Mouse (Mus musculus) MEL (cell line): ENCODE data around the gene Perp. TPM values are rescaled to one million over a fixed set of nuclear protein-coding genes. Genes with fewer than 3 reads are reported as not detected.

Experiments used
- DNase-seq: peaks from one replicate; pipeline ENCODE4 v3.0.0; 2011; ENCODE audit warnings: low read depth, low spot score
- H3K27ac ChIP-seq: 2 replicates; pipeline ENCODE4 v1.5.1; 2012; ENCODE audit warnings: low read depth, mild to moderate bottlenecking, control low read depth, low read length, moderate library complexity; ENCODE audit not compliant: control insufficient read depth
- H3K27me3 ChIP-seq, 2 experiments: fragments of 150-350 bp in 1 of 2; sonication (generic) in 1 of 2; 2 replicates each; pipeline ENCODE4 v1.6.1; 2012; ENCODE audit warnings: low read length in 2 of 2, mild to moderate bottlenecking in 2 of 2, improper control_type of control experiment in 1 of 2, moderate library complexity in 1 of 2; ENCODE audit not compliant: insufficient read depth in 2 of 2, control insufficient read depth in 1 of 2
- H3K36me3 ChIP-seq, 2 experiments: 2 replicates each; pipeline ENCODE4 v1.6.1; 2012 to 2014; ENCODE audit warnings: low read length in 2 of 2, improper control_type of control experiment in 1 of 2, inconsistent platforms in 1 of 2, mild to moderate bottlenecking in 1 of 2; ENCODE audit not compliant: insufficient read depth in 2 of 2, control insufficient read depth in 1 of 2
- H3K4me1 ChIP-seq, 2 experiments: fragments of 150-350 bp in 1 of 2; sonication (generic) in 1 of 2; 2 replicates each; pipeline ENCODE4 v1.6.1; 2012; ENCODE audit warnings: low read length in 2 of 2, improper control_type of control experiment in 1 of 2, mild to moderate bottlenecking in 1 of 2; ENCODE audit not compliant: insufficient read depth in 2 of 2, control insufficient read depth in 1 of 2
- H3K4me3 ChIP-seq, 2 experiments: fragments of 150-350 bp in 1 of 2; sonication (generic) in 1 of 2; 2 replicates each; pipeline ENCODE4 v1.5.1; 2012; ENCODE audit warnings: low read depth in 2 of 2, low read length in 2 of 2, mild to moderate bottlenecking in 2 of 2, moderate library complexity in 2 of 2, control low read depth in 1 of 2, improper control_type of control experiment in 1 of 2; ENCODE audit not compliant: control insufficient read depth in 1 of 2, insufficient read depth in 1 of 2
- H3K79me2 ChIP-seq: 2 replicates; pipeline ENCODE4 v1.6.1; 2012; ENCODE audit warnings: mild to moderate bottlenecking, low read length, moderate library complexity; ENCODE audit not compliant: control insufficient read depth, poor library complexity, insufficient read depth
- H3K9ac ChIP-seq: 2 replicates; pipeline ENCODE4 v1.6.1; 2012; ENCODE audit warnings: low read depth, mild to moderate bottlenecking, control low read depth, low read length, moderate library complexity; ENCODE audit not compliant: control insufficient read depth, poor library complexity, severe bottlenecking
- H3K9me3 ChIP-seq: fragments of 150-350 bp; sonication (generic); replicated peaks from 2 replicates; pipeline ENCODE4 v1.6.1; 2012; ENCODE audit warnings: mild to moderate bottlenecking, low read length, improper control_type of control experiment, moderate library complexity; ENCODE audit not compliant: insufficient read depth
- BHLHE40 ChIP-seq: IDR thresholded peaks from 2 replicates; pipeline ENCODE4 v1.6.1; 2012; ENCODE audit warnings: low read depth, mild to moderate bottlenecking, inconsistent platforms, low read length, improper control_type of control experiment, borderline replicate concordance
- CHD1 ChIP-seq: IDR thresholded peaks from 2 replicates; pipeline ENCODE4 v1.6.1; 2012; ENCODE audit warnings: low read depth, mild to moderate bottlenecking, inconsistent platforms, low read length, improper control_type of control experiment
- ETS1 ChIP-seq: IDR thresholded peaks from 2 replicates; pipeline ENCODE4 v1.6.1; 2012; ENCODE audit warnings: low read depth, mild to moderate bottlenecking, inconsistent platforms, low read length, improper control_type of control experiment, moderate library complexity
- GABPA ChIP-seq: IDR thresholded peaks from 2 replicates; pipeline ENCODE4 v1.6.1; 2012; ENCODE audit warnings: low read depth, mild to moderate bottlenecking, inconsistent platforms, low read length, improper control_type of control experiment, moderate library complexity
- HCFC1 ChIP-seq: IDR thresholded peaks from 2 replicates; pipeline ENCODE4 v1.6.1; 2012; ENCODE audit warnings: low read depth, mild to moderate bottlenecking, inconsistent platforms, low read length, improper control_type of control experiment, moderate library complexity
- MAFK ChIP-seq: IDR thresholded peaks from 2 replicates; pipeline ENCODE4 v1.6.1; 2011; ENCODE audit warnings: low read depth, mild to moderate bottlenecking, low read length, improper control_type of control experiment, borderline replicate concordance
- MAX ChIP-seq: IDR thresholded peaks from 2 replicates; pipeline ENCODE4 v1.6.1; 2011; ENCODE audit warnings: low read length, improper control_type of control experiment
- MEF2A ChIP-seq: IDR thresholded peaks from 2 replicates; pipeline ENCODE4 v1.6.1; 2014; ENCODE audit warnings: low read depth, mild to moderate bottlenecking, inconsistent platforms, low read length, improper control_type of control experiment; ENCODE audit not compliant: poor library complexity, insufficient replicate concordance, severe bottlenecking; ENCODE audit errors: extremely low read depth
- MXI1 ChIP-seq: IDR thresholded peaks from 2 replicates; pipeline ENCODE4 v1.6.1; 2011; ENCODE audit warnings: mild to moderate bottlenecking, low read depth, low read length, improper control_type of control experiment
- MYC ChIP-seq: IDR thresholded peaks from 2 replicates; pipeline ENCODE4 v1.6.1; 2011; ENCODE audit warnings: low read depth, mild to moderate bottlenecking, low read length, improper control_type of control experiment, moderate library complexity
- NRF1 ChIP-seq: IDR thresholded peaks from 2 replicates; pipeline ENCODE4 v1.6.1; 2014; ENCODE audit warnings: low read depth, mild to moderate bottlenecking, inconsistent platforms, low read length, improper control_type of control experiment, moderate library complexity; ENCODE audit not compliant: poor library complexity, insufficient read depth, severe bottlenecking
- POLR2A ChIP-seq, 2 experiments: IDR thresholded peaks; 2 replicates each; pipeline ENCODE4 v1.6.1; 2011 to 2012; ENCODE audit warnings: low read length in 2 of 2, mild to moderate bottlenecking in 2 of 2, control low read depth in 1 of 2, improper control_type of control experiment in 1 of 2, low read depth in 1 of 2, moderate library complexity in 1 of 2; ENCODE audit not compliant: control insufficient read depth in 1 of 2, insufficient read depth in 1 of 2, poor library complexity in 1 of 2
- POLR2AphosphoS5 ChIP-seq: IDR thresholded peaks from 2 replicates; pipeline ENCODE4 v1.6.1; 2012; ENCODE audit warnings: low read depth, borderline replicate concordance, mild to moderate bottlenecking, inconsistent platforms, low read length, moderate library complexity, mixed read lengths
- RCOR1 ChIP-seq: IDR thresholded peaks from 2 replicates; pipeline ENCODE4 v1.6.1; 2012; ENCODE audit warnings: low read depth, mild to moderate bottlenecking, inconsistent platforms, low read length, improper control_type of control experiment
- TBP ChIP-seq: IDR thresholded peaks from 2 replicates; pipeline ENCODE4 v1.8.0; 2011; ENCODE audit warnings: low read depth, low read length, improper control_type of control experiment
- UBTF ChIP-seq: IDR thresholded peaks from 2 replicates; pipeline ENCODE4 v1.6.1; 2012; ENCODE audit warnings: low read depth, mild to moderate bottlenecking, inconsistent platforms, low read length, improper control_type of control experiment, moderate library complexity, borderline replicate concordance; ENCODE audit not compliant: insufficient read depth
- USF1 ChIP-seq: IDR thresholded peaks from 2 replicates; pipeline ENCODE4 v1.6.1; 2014; ENCODE audit warnings: low read depth, mild to moderate bottlenecking, inconsistent platforms, low read length, improper control_type of control experiment, moderate library complexity
- ZC3H11A ChIP-seq: IDR thresholded peaks from 2 replicates; pipeline ENCODE4 v1.6.1; 2012; ENCODE audit warnings: low read depth, mild to moderate bottlenecking, inconsistent platforms, low read length, improper control_type of control experiment
- polyA plus RNA-seq, 2 experiments: library from polyadenylated mRNA; stranded (reverse) in 1 of 2; unstranded in 1 of 2; fragments of >175 nt in 1 of 2; fragments of >200 nt in 1 of 2; gene quantifications; 2 replicates each; pipeline versions ENCODE4 v1.2.1 to v1.2.4; 2012; ENCODE audit warnings: low replicate concordance in 2 of 2, low read depth in 1 of 2; ENCODE audit not compliant: insufficient read length in 2 of 2, insufficient read depth in 1 of 2, missing spikeins in 1 of 2
- total RNA-seq: library from RNA; depleted of rRNA; stranded (reverse); fragments of 300-350 nt; gene quantifications from 2 replicates; pipeline ENCODE4 v1.2.3, GENCODE M21; 2012; rRNA removed

The Perp gene
- total RNA-seq, result not detected in 2 replicates
- polyA plus RNA-seq, result not detected

- peaks cover 7 to 13% of the 10 kb centered on the region in 2 experiments; a peak in 3 of 4 replicates for H3K27me3 ChIP-seq
- no peak within 1 kb of the TSS for H3K9ac ChIP-seq
- no peaks in the 10 kb centered on the region for H3K36me3 ChIP-seq
- no peak for TF ChIP-seq NRF1
- no peak for TF ChIP-seq MYC
- TF ChIP-seq MEF2A, result no peak
- no peak for TF ChIP-seq GABPA
- no peak for TF ChIP-seq BHLHE40
- TF ChIP-seq HCFC1, result no peak
- TF ChIP-seq ETS1, result no peak
- TF ChIP-seq ZC3H11A, result no peak
- TF ChIP-seq POLR2AphosphoS5, result no peak
- no peak for TF ChIP-seq RCOR1
- TF ChIP-seq MXI1, result no peak
- no peak for TF ChIP-seq UBTF
- TF ChIP-seq POLR2A (IDR thresholded peaks at IDR 0.05; ENCODE audit: control insufficient read depth in 1 of 2, insufficient read depth in 1 of 2, low read depth in 1 of 2, low read length in 2 of 2, poor library complexity in 1 of 2), result no peak
- DNase-seq, result no peak
- no peak within 1 kb of the TSS for H3K4me3 ChIP-seq
- H3K9me3 ChIP-seq, result no peaks in the 10 kb centered on the region
- H3K27ac ChIP-seq, result no peak within 1 kb of the TSS
- no peaks in the 10 kb centered on the region for H3K4me1 ChIP-seq
- no peaks in the 10 kb centered on the region for H3K79me2 ChIP-seq
Observed at GRCm38 (mm10) chr10:18844441-18845286, at the start of gene Perp. Gene Perp, plus strand, starts transcription at chr10:18845020.

GRCm38 (mm10) chr10:18811751-18812150 lies 33.1 kb upstream of the Perp start:
- Histone ChIP-seq H3K4me1 (no peaks in the 10 kb centered on the region), H3K9ac (no peak overlapping the region), H3K79me2 (no peaks in the 10 kb centered on the region), H3K9me3 (no peaks in the 10 kb centered on the region)
- no peak for DNase-seq
- TF ChIP-seq TBP (no peak), NRF1 (no peak), CHD1 (no peak), USF1 (no peak), MAFK (no peak), MAX (no peak)
- TF ChIP-seq, all 39 proteins: peak for 0
- Histone ChIP-seq H3K27me3 (peaks cover 0 to 6% of the 10 kb centered on the region in 2 experiments; a peak in 2 of 4 replicates), H3K27ac (no peak overlapping the region), H3K36me3 (no peaks in the 10 kb centered on the region), H3K4me3 (no peak overlapping the region)
